ENCODE assay signal across 7 mouse cellular contexts in the genomic region with DNA sequence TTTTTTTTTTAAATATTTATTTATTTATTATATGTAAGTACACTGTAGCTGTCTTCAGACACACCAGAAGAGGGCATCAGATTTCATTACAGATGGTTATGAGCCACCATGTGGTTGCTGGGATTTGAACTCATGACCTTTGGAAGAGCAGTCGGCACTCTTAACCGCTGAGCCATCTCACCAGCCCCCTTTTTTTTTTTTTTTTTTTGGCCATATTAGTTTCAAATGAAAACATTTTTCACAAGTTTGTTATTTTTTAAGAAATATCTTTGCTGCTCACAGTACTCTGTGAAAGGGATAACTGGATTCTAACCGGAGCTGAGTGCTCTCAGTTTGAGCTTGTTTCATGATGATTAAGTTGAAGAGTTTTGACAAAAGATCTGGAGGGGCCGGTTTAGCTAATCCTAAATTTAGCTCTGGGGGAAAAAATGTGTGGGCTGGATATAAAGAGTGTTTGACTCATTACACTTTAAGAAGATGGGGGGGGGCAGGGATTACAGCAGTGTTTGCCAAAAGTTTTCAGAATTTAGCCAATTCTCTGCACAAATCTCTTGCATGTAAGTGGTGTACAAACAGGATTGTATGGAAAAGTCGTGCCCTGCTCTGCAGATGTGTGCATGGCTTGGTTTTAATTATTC. TPM values are rescaled to one million over a fixed set of nuclear protein-coding genes. Genes with fewer than 3 reads are reported as not detected.
DNase-seq lines count a peak whose midpoint lies in the region; ATAC-seq and TF ChIP-seq lines count a peak whose summit lies in the region.
"Not testable (repeated sequence)": the region's sequence is repeated elsewhere in the genome, so short reads cannot be mapped to it uniquely, and the experiment has no call there.

No protein-coding gene starts in this region.

- H3K79me2 ChIP-seq in MEL (ENCODE audit: control insufficient read depth, insufficient read depth, low read length, poor library complexity) = peaks cover 14% of the 10 kb centered on the region
- H3K79me2 ChIP-seq in liver, adult 2 months (ENCODE audit: control insufficient read depth, insufficient read depth, low read length) = not testable (repeated sequence)

- DNase-seq in 3T3-L1 (ENCODE audit: low read depth, low spot score) (peak; percentile 41), MEL (ENCODE audit: low read depth, low spot score) (peak; percentile 44)
- DNase-seq in brain, adult 2 months (ENCODE audit: low read depth, low spot score) = peak; percentile 44
- DNase-seq in embryonic facial prominence, embryonic 11.5 days (ENCODE audit: low spot score) = peak; percentile 4
- not testable (repeated sequence) for DNase-seq in liver, adult 2 months (ENCODE audit: extremely low read depth, low read depth, low spot score)
- peak; percentile 22 for DNase-seq in lung, postnatal 0 days (ENCODE audit: low spot score)

- not testable (repeated sequence) for H3K4me2 ChIP-seq in embryonic facial prominence, embryonic 11.5 days (ENCODE audit: low read depth, low read length); embryonic facial prominence, embryonic 15.5 days (replicated peaks); lung, postnatal 0 days (replicated peaks; ENCODE audit: low read depth, low read length)

- H3K27ac ChIP-seq in MEL (ENCODE audit: control insufficient read depth, low read depth, low read length) = peak overlapping the region; percentile 72
- H3K27ac ChIP-seq in embryonic facial prominence, embryonic 11.5 days (replicated peaks; ENCODE audit: low read depth, low read length); lung, postnatal 0 days (ENCODE audit: low read length): not testable (repeated sequence)
- peak overlapping the region; percentile 88; the same call in 1 of the 2 replicates for H3K27ac ChIP-seq in embryonic facial prominence, embryonic 15.5 days (replicated peaks)
- H3K27ac ChIP-seq in liver, adult 2 months (replicated peaks; ENCODE audit: insufficient read depth, low read depth, low read length) = peak overlapping the region; percentile 48; the same call in 1 of the 2 replicates

- peak overlapping the region; percentile 90; the same call in 1 of the 2 replicates for H3K9ac ChIP-seq in MEL (ENCODE audit: control insufficient read depth, low read depth, low read length, poor library complexity, severe bottlenecking)
- not testable (repeated sequence) for H3K9ac ChIP-seq in embryonic facial prominence, embryonic 11.5 days (replicated peaks; ENCODE audit: low read length); embryonic facial prominence, embryonic 15.5 days; liver, adult 2 months (ENCODE audit: low read depth, low read length); lung, postnatal 0 days (replicated peaks; ENCODE audit: low read depth)

- peaks cover 2 to 10% of the 10 kb centered on the region in 2 experiments for H3K4me1 ChIP-seq in MEL (ENCODE audit: control insufficient read depth in 1 of 2, insufficient read depth in 2 of 2, low read length in 2 of 2)
- H3K4me1 ChIP-seq in embryonic facial prominence, embryonic 11.5 days (ENCODE audit: control insufficient read depth, insufficient read depth, low read length); embryonic facial prominence, embryonic 15.5 days; liver, adult 2 months (ENCODE audit: control insufficient read depth, insufficient read depth, low read length); lung, postnatal 0 days (ENCODE audit: insufficient read depth, low read depth, low read length): not testable (repeated sequence)

- H3K36me3 ChIP-seq in MEL (ENCODE audit: control insufficient read depth in 1 of 2, insufficient read depth in 2 of 2, low read length in 2 of 2) = peaks cover 0 to 16% of the 10 kb centered on the region in 2 experiments; a peak in 2 of 4 replicates
- not testable (repeated sequence) for H3K36me3 ChIP-seq in embryonic facial prominence, embryonic 11.5 days (replicated peaks; ENCODE audit: control insufficient read depth, insufficient read depth, low read depth, low read length); embryonic facial prominence, embryonic 15.5 days; liver, adult 2 months (ENCODE audit: control insufficient read depth, insufficient read depth, low read length); lung, postnatal 0 days (ENCODE audit: insufficient read depth, low read length)

- TF ChIP-seq POLR2A in MEL (IDR thresholded peaks at IDR 0.05; ENCODE audit: control insufficient read depth in 1 of 2, insufficient read depth in 1 of 2, low read depth in 1 of 2, low read length in 2 of 2, poor library complexity in 1 of 2); liver, adult 2 months (IDR thresholded peaks at IDR 0.05; ENCODE audit: extremely low read depth, insufficient read depth, low read length): not testable (repeated sequence)

- 56% methylated on average over 3 of the region's 5 CpGs for WGBS in embryonic facial prominence, embryonic 11.5 days
- WGBS in embryonic facial prominence, embryonic 15.5 days = 48% methylated on average over 4 of the region's 5 CpGs
- WGBS in liver, adult 2 months = 73% methylated on average over 5 of the region's 5 CpGs
- WGBS in lung, postnatal 0 days = 60% methylated on average over 5 of the region's 5 CpGs

- peak overlapping the region; percentile 81 to 88 for H3K4me3 ChIP-seq in MEL (ENCODE audit: control insufficient read depth in 1 of 2, insufficient read depth in 1 of 2, low read depth in 2 of 2, low read length in 2 of 2)
- H3K4me3 ChIP-seq in embryonic facial prominence, embryonic 11.5 days (ENCODE audit: low read depth, low read length); embryonic facial prominence, embryonic 15.5 days (replicated peaks); liver, adult 2 months (ENCODE audit: insufficient read depth, low read depth, low read length); lung, postnatal 0 days (ENCODE audit: low read depth, low read length): not testable (repeated sequence)

- not testable (repeated sequence) for TF ChIP-seq RAD21 in MEL (IDR thresholded peaks at IDR 0.05; ENCODE audit: low read depth, low read length)

- H3K27me3 ChIP-seq in MEL (ENCODE audit: control insufficient read depth in 1 of 2, insufficient read depth in 2 of 2, low read length in 2 of 2); embryonic facial prominence, embryonic 11.5 days (ENCODE audit: control insufficient read depth, insufficient read depth, low read length); embryonic facial prominence, embryonic 15.5 days; liver, adult 2 months (ENCODE audit: control insufficient read depth, insufficient read depth, low read length); lung, postnatal 0 days (replicated peaks; ENCODE audit: insufficient read depth, low read length): not testable (repeated sequence)

- TF ChIP-seq EP300 in MEL (IDR thresholded peaks at IDR 0.05; ENCODE audit: low read depth in 1 of 2, low read length in 2 of 2); lung, postnatal 0 days (IDR thresholded peaks at IDR 0.05): not testable (repeated sequence)

- TF ChIP-seq CTCF in MEL (IDR thresholded peaks at IDR 0.05 in 2 of 3, conservative IDR thresholded peaks at IDR 0.05 in 1 of 3; ENCODE audit: control insufficient read depth in 1 of 3, insufficient read depth in 1 of 3, low read depth in 2 of 3, low read length in 3 of 3, poor library complexity in 1 of 3, severe bottlenecking in 1 of 3); liver, adult 2 months (IDR thresholded peaks at IDR 0.05; ENCODE audit: low read depth, low read length); lung, postnatal 0 days (IDR thresholded peaks at IDR 0.05): not testable (repeated sequence)

- ATAC-seq in embryonic facial prominence, embryonic 11.5 days (replicated peaks; ENCODE audit: insufficient number of reproducible peaks, low FRiP score, low TSS enrichment, low read depth); embryonic facial prominence, embryonic 15.5 days (ENCODE audit: insufficient number of reproducible peaks, low FRiP score, low TSS enrichment, low read depth); lung, postnatal 0 days: not testable (repeated sequence)

- not testable (repeated sequence) for H3K9me3 ChIP-seq in MEL (replicated peaks; ENCODE audit: insufficient read depth, low read length); embryonic facial prominence, embryonic 11.5 days (replicated peaks; ENCODE audit: control insufficient read depth, low read length); embryonic facial prominence, embryonic 15.5 days (replicated peaks); lung, postnatal 0 days (ENCODE audit: low read length)

TF ChIP-seq in MEL, 35 proteins besides CTCF, POLR2A, EP300 and RAD21 (continues in another document):
- TF ChIP-seq TBP (IDR thresholded peaks at IDR 0.05; ENCODE audit: low read depth, low read length) = peak; percentile 88; the same call in 1 of the 2 replicates

RNA-seq across cellular contexts. Expression of gene Pgrmc1, which starts 1.4 kb away (rescaled TPM):
- total RNA-seq in MEL (2012; rRNA removed) = 92.7 and 97.1 TPM in 2 replicates
- polyA plus RNA-seq in MEL (2012; ENCODE audit: insufficient read depth in 1 of 2, insufficient read length in 2 of 2, low read depth in 1 of 2, low replicate concordance in 2 of 2, missing spikeins in 1 of 2) = 10 to 100 TPM; 78.9 to 88.3 TPM
- polyA plus RNA-seq in embryonic facial prominence, embryonic 11.5 days (2014; fragmentation: Nextera tagmentation; extraction: Ambion mirVana) = 442 and 449 TPM in 2 replicates
- 292 and 321 TPM in 2 replicates for polyA plus RNA-seq in embryonic facial prominence, embryonic 15.5 days (2015; fragmentation: Nextera tagmentation; extraction: Ambion mirVana)
- total RNA-seq in liver, adult 2 months (2014; rRNA removed) = 1,285 and 1,377 TPM in 2 replicates
- polyA plus RNA-seq in liver, adult 2 months (2012; rRNA removed) = 669 and 710 TPM in 2 replicates
- 284 and 285 TPM in 2 replicates for polyA plus RNA-seq in lung, postnatal 0 days (2015; fragmentation: Nextera tagmentation; extraction: Ambion mirVana)

RNA-seq across cellular contexts. Expression of gene Akap17b, which starts 48.6 kb away (rescaled TPM):
- 1.3 TPM in 2 replicates for total RNA-seq in MEL (2012; rRNA removed)
- polyA plus RNA-seq in MEL (2012; ENCODE audit: insufficient read depth in 1 of 2, insufficient read length in 2 of 2, low read depth in 1 of 2, low replicate concordance in 2 of 2, missing spikeins in 1 of 2) = 1 to 10 TPM in 1 of 2 experiments, not detected in 1; 1.6 TPM
- polyA plus RNA-seq in embryonic facial prominence, embryonic 11.5 days (2014; fragmentation: Nextera tagmentation; extraction: Ambion mirVana) = 2.5 and 3.1 TPM in 2 replicates
- polyA plus RNA-seq in embryonic facial prominence, embryonic 15.5 days (2015; fragmentation: Nextera tagmentation; extraction: Ambion mirVana) = 2.5 and 2.9 TPM in 2 replicates
- 1.5 and 1.9 TPM in 2 replicates for total RNA-seq in liver, adult 2 months (2014; rRNA removed)
- polyA plus RNA-seq in liver, adult 2 months (2012; rRNA removed) = 0.48 and 0.55 TPM in 2 replicates
- polyA plus RNA-seq in lung, postnatal 0 days (2015; fragmentation: Nextera tagmentation; extraction: Ambion mirVana) = 1.6 and 1.7 TPM in 2 replicates
